Mouse (Mus musculus): Measurements from ENCODE around the gene Pax4. TPM values are rescaled to one million over a fixed set of nuclear protein-coding genes. Genes with fewer than 3 reads are reported as not detected.

The Pax4 gene
- polyA plus RNA-seq, 1 experiment from 2014 or later = not detected

Other genes with a start within 250 kb of the Pax4 start
- gene Zfp800, start 51.3 kb downstream of the Pax4 start, polyA plus RNA-seq (2015; fragmentation: Nextera tagmentation; extraction: Ambion mirVana) = 12.7 and 13.3 TPM in 2 replicates
- gene Arf5, start 25.8 kb downstream of the Pax4 start, polyA plus RNA-seq (2015; fragmentation: Nextera tagmentation; extraction: Ambion mirVana) = 231 and 273 TPM in 2 replicates
- not detected in 2 replicates for gene Fscn3, start 21.6 kb downstream of the Pax4 start, polyA plus RNA-seq (2015; fragmentation: Nextera tagmentation; extraction: Ambion mirVana)
- 5.9 and 9.1 TPM in 2 replicates for gene Gcc1, start 21.0 kb downstream of the Pax4 start, polyA plus RNA-seq (2015; fragmentation: Nextera tagmentation; extraction: Ambion mirVana)
- 70.5 and 87.6 TPM in 2 replicates for gene Snd1, start 25.8 kb upstream of the Pax4 start, polyA plus RNA-seq (2015; fragmentation: Nextera tagmentation; extraction: Ambion mirVana)